Mouse (Mus musculus) gastrocnemius, postnatal 36 days (tissue): ENCODE data around the gene Slc35b4. TPM values are rescaled to one million over a fixed set of nuclear protein-coding genes. Genes with fewer than 3 reads are reported as not detected.

Experiments
- DNase-seq, 2 experiments: peaks; one replicate each; pipeline ENCODE4 v3.0.0; 2022
- intact Hi-C: fragments of 180-260 bp; cut with DNase I; formaldehyde crosslinking; loops from one replicate; pipeline ENCODE4 v1.15.1; 2025
- long read RNA-seq, 2 experiments: library from polyadenylated mRNA; stranded (forward); transcript quantifications; one replicate each; pipeline ENCODE4 v2.0.0; 2021
- total RNA-seq, 2 experiments: library from RNA; stranded (reverse); gene quantifications; 2 replicates each; pipeline ENCODE4 v1.2.3; 2021

Slc35b4 gene
- total RNA-seq = 1 to 10 TPM; 5.6 to 5.8 TPM
- long read RNA-seq, experiment 1, full-length matches to known transcripts = 2 of 4 reads
- long read RNA-seq, experiment 1, partial matches to known transcripts = 0 of 4 reads
- long read RNA-seq, experiment 1, other reads (novel, unspliced or antisense) = 2 of 4 reads
- long read RNA-seq, experiment 2, full-length matches to known transcripts = 3 of 7 reads
- long read RNA-seq, experiment 2, partial matches to known transcripts = 0 of 7 reads
- long read RNA-seq, experiment 2, other reads (novel, unspliced or antisense) = 4 of 7 reads

GRCm38 (mm10) chr6:34176864-34177247, at the start of gene Slc35b4:
Slc35b4 (minus strand) TSS chr6:34177111.
- intact Hi-C loops = no loop called here
- peak; percentile 79 to 91 for DNase-seq

- intact Hi-C loops = no loop called here
- no peak for DNase-seq
Measured at GRCm38 (mm10) chr6:34225004-34225599, 48.2 kb upstream of the Slc35b4 start.

- intact Hi-C loops = no loop called here
- no peak for DNase-seq
Measured at GRCm38 (mm10) chr6:34216450-34217319, 39.8 kb upstream of the Slc35b4 start.

- DNase-seq = no peak
- intact Hi-C loops = no loop called here
Measured at GRCm38 (mm10) chr6:34205754-34206153, 28.8 kb upstream of the Slc35b4 start.

GRCm38 (mm10) chr6:34204971-34205572, 28.2 kb upstream of the Slc35b4 start:
- intact Hi-C loops = loop anchor here (5.0 kb wide), 1 partner anchor 72 kb away; no protein-coding TSS in a partner anchor
- no peak for DNase-seq

GRCm38 (mm10) chr6:34203503-34203902, 26.6 kb upstream of the Slc35b4 start:
- intact Hi-C loops = loop anchor here (5.0 kb wide), 1 partner anchor 74 kb away; no protein-coding TSS in a partner anchor
- DNase-seq = no peak

GRCm38 (mm10) chr6:34194981-34195380, 18.1 kb upstream of the Slc35b4 start:
- intact Hi-C loops = no loop called here
- no peak for DNase-seq

GRCm38 (mm10) chr6:34193708-34194475, 17.0 kb upstream of the Slc35b4 start:
- intact Hi-C loops = no loop called here

GRCm38 (mm10) chr6:34191401-34191800, 14.5 kb upstream of the Slc35b4 start:
- no peak for DNase-seq
- intact Hi-C loops = no loop called here

More at GRCm38 (mm10) chr6:34193708-34194475, 17.0 kb upstream of the Slc35b4 start:
- peak in 1 of 2 experiments; percentile 27 for DNase-seq

GRCm38 (mm10) chr6:34189494-34189893, 12.6 kb upstream of the Slc35b4 start:
- intact Hi-C loops = no loop called here
- DNase-seq = no peak

- intact Hi-C loops = no loop called here
- no peak for DNase-seq
Measured at GRCm38 (mm10) chr6:34187986-34188599, 11.2 kb upstream of the Slc35b4 start.

- intact Hi-C loops = no loop called here
- no peak for DNase-seq
Measured at GRCm38 (mm10) chr6:34187273-34187863, 10.5 kb upstream of the Slc35b4 start.

GRCm38 (mm10) chr6:34183326-34183725, 6.4 kb upstream of the Slc35b4 start:
- no peak for DNase-seq
- intact Hi-C loops = no loop called here

GRCm38 (mm10) chr6:34181961-34182360, 5.0 kb upstream of the Slc35b4 start:
- DNase-seq = no peak
- intact Hi-C loops = no loop called here

GRCm38 (mm10) chr6:34179911-34180310, 3.0 kb upstream of the Slc35b4 start:
- no peak for DNase-seq
- intact Hi-C loops = no loop called here

- DNase-seq = no peak
- intact Hi-C loops = no loop called here
Measured at GRCm38 (mm10) chr6:34179007-34179406, 2.1 kb upstream of the Slc35b4 start.

- no peak for DNase-seq
- intact Hi-C loops = no loop called here
Measured at GRCm38 (mm10) chr6:34176111-34176863, 624 bp downstream of the Slc35b4 start.

- no peak for DNase-seq
Measured at GRCm38 (mm10) chr6:34174715-34175114, 2.2 kb downstream of the Slc35b4 start.

More at GRCm38 (mm10) chr6:34174715-34175114, 2.2 kb downstream of the Slc35b4 start:
- intact Hi-C loops = no loop called here
